ENCODE assay signal across 8 mouse cellular contexts in genomic region chr13:21275021-21275814, GRCm38 (mm10). TPM values are rescaled to one million over a fixed set of nuclear protein-coding genes. Genes with fewer than 3 reads are reported as not detected.
DNase-seq lines count a peak whose midpoint lies in the region; ATAC-seq and TF ChIP-seq lines count a peak whose summit lies in the region.

No protein-coding gene starts in this region.

- peaks cover 0 to 10% of the 10 kb centered on the region in 2 experiments; a peak in 2 of 4 replicates for H3K36me3 ChIP-seq in MEL (ENCODE audit: control insufficient read depth in 1 of 2, insufficient read depth in 2 of 2, low read length in 2 of 2)
- H3K36me3 ChIP-seq in hindbrain, embryonic 10.5 days: no peaks in the 10 kb centered on the region
- H3K36me3 ChIP-seq in limb, embryonic 15.5 days: no peaks in the 10 kb centered on the region
- H3K36me3 ChIP-seq in neural tube, embryonic 14.5 days (ENCODE audit: control insufficient read depth, insufficient read depth, low read length): no peaks in the 10 kb centered on the region

- no peak for TF ChIP-seq POLR2A in MEL (IDR thresholded peaks at IDR 0.05; ENCODE audit: control insufficient read depth in 1 of 2, insufficient read depth in 1 of 2, low read depth in 1 of 2, low read length in 2 of 2, poor library complexity in 1 of 2)

- no peak for DNase-seq in gastrocnemius, adult 2 months
- no peak for DNase-seq in gastrocnemius, postnatal 25 days
- DNase-seq in MEL (ENCODE audit: low read depth, low spot score): peak; percentile 70
- DNase-seq in embryo, embryonic 9.5 days (ENCODE audit: extremely low spot score): peak; percentile 79
- peak; percentile 54 for DNase-seq in hindbrain, embryonic 10.5 days (ENCODE audit: low spot score)
- DNase-seq in urinary bladder, postnatal 10 days (ENCODE audit: low spot score): no peak

- peak; percentile 22; the same call in 1 of the 2 replicates for TF ChIP-seq CTCF in gastrocnemius, adult 2 months (IDR thresholded peaks at IDR 0.05)
- peak; percentile 13 to 47 (median 19); a peak in 3 of 6 replicates for TF ChIP-seq CTCF in MEL (IDR thresholded peaks at IDR 0.05 in 2 of 3, conservative IDR thresholded peaks at IDR 0.05 in 1 of 3; ENCODE audit: control insufficient read depth in 1 of 3, insufficient read depth in 1 of 3, low read depth in 2 of 3, low read length in 3 of 3, poor library complexity in 1 of 3, severe bottlenecking in 1 of 3)

- H3K27ac ChIP-seq in gastrocnemius, adult 2 months: no peak overlapping the region
- H3K27ac ChIP-seq in MEL (ENCODE audit: control insufficient read depth, low read depth, low read length): no peak overlapping the region
- peak overlapping the region; percentile 78 for H3K27ac ChIP-seq in hindbrain, embryonic 10.5 days
- H3K27ac ChIP-seq in limb, embryonic 15.5 days: no peak overlapping the region
- H3K27ac ChIP-seq in neural tube, embryonic 14.5 days (ENCODE audit: low read depth, low read length): peak overlapping the region; percentile 12; the same call in 1 of the 2 replicates

- H3K4me3 ChIP-seq in gastrocnemius, adult 2 months: peak overlapping the region; percentile 78
- H3K4me3 ChIP-seq in MEL (ENCODE audit: control insufficient read depth in 1 of 2, insufficient read depth in 1 of 2, low read depth in 2 of 2, low read length in 2 of 2): peak overlapping the region; percentile 54 to 99
- H3K4me3 ChIP-seq in hindbrain, embryonic 10.5 days: peak overlapping the region; percentile 67
- peak overlapping the region; percentile 54 for H3K4me3 ChIP-seq in limb, embryonic 15.5 days
- H3K4me3 ChIP-seq in neural tube, embryonic 14.5 days (ENCODE audit: low read depth, low read length): peak overlapping the region; percentile 59

- H3K4me2 ChIP-seq in limb, embryonic 15.5 days: peak overlapping the region; percentile 67
- peak overlapping the region; percentile 61 for H3K4me2 ChIP-seq in neural tube, embryonic 14.5 days (ENCODE audit: low read depth, low read length)

- H3K27me3 ChIP-seq in MEL (ENCODE audit: control insufficient read depth in 1 of 2, insufficient read depth in 2 of 2, low read length in 2 of 2): no peaks in the 10 kb centered on the region
- H3K27me3 ChIP-seq in hindbrain, embryonic 10.5 days (ENCODE audit: insufficient read depth, poor library complexity, severe bottlenecking): peaks cover 11% of the 10 kb centered on the region
- H3K27me3 ChIP-seq in limb, embryonic 15.5 days: peaks cover 5% of the 10 kb centered on the region; the same call in 1 of the 2 replicates
- peaks cover 3% of the 10 kb centered on the region; the same call in 1 of the 2 replicates for H3K27me3 ChIP-seq in neural tube, embryonic 14.5 days (ENCODE audit: control insufficient read depth, insufficient read depth, low read length)

- H3K79me2 ChIP-seq in MEL (ENCODE audit: control insufficient read depth, insufficient read depth, low read length, poor library complexity): peaks cover 1% of the 10 kb centered on the region; the same call in 1 of the 2 replicates

- H3K9ac ChIP-seq in MEL (ENCODE audit: control insufficient read depth, low read depth, low read length, poor library complexity, severe bottlenecking): peak overlapping the region; percentile 78
- H3K9ac ChIP-seq in limb, embryonic 15.5 days: peak overlapping the region; percentile 8; the same call in 1 of the 2 replicates
- peak overlapping the region; percentile 52 for H3K9ac ChIP-seq in neural tube, embryonic 14.5 days (replicated peaks; ENCODE audit: low read depth, low read length)

- intact Hi-C loops in gastrocnemius, adult 2 months (cut with DNase I): loop anchor here (2.0 to 5.0 kb wide), 4 partner anchors 43 to 116 kb away; no protein-coding TSS in a partner anchor

- 0 out of 2 replicates have a peak, but pooled peaks have one; percentile 53 for ATAC-seq in limb, embryonic 15.5 days (ENCODE audit: insufficient number of reproducible peaks, low FRiP score, low TSS enrichment, low read depth)
- peak; percentile 65 for ATAC-seq in neural tube, embryonic 14.5 days (ENCODE audit: low read depth)

- no peak for TF ChIP-seq EP300 in MEL (IDR thresholded peaks at IDR 0.05; ENCODE audit: low read depth in 1 of 2, low read length in 2 of 2)

- H3K4me1 ChIP-seq in MEL (ENCODE audit: control insufficient read depth in 1 of 2, insufficient read depth in 2 of 2, low read length in 2 of 2): peaks cover 0 to 5% of the 10 kb centered on the region in 2 experiments; a peak in 2 of 4 replicates
- H3K4me1 ChIP-seq in hindbrain, embryonic 10.5 days (replicated peaks): peaks cover 22% of the 10 kb centered on the region
- H3K4me1 ChIP-seq in limb, embryonic 15.5 days: 0 out of 2 replicates have a peak, but pooled peaks cover 3% of the 10 kb centered on the region
- peaks cover 3% of the 10 kb centered on the region; the same call in 1 of the 2 replicates for H3K4me1 ChIP-seq in neural tube, embryonic 14.5 days (ENCODE audit: control insufficient read depth, insufficient read depth, low read length)

- peak; percentile 56 for TF ChIP-seq RAD21 in MEL (IDR thresholded peaks at IDR 0.05; ENCODE audit: low read depth, low read length)

- under 1% methylated on average over 29 of the region's 29 CpGs for WGBS in hindbrain, embryonic 10.5 days
- under 1% methylated on average over 29 of the region's 29 CpGs for WGBS in limb, embryonic 15.5 days
- whole genome bisulfite sequencing in neural tube, embryonic 14.5 days: under 1% methylated on average over 29 of the region's 29 CpGs

- no peaks in the 10 kb centered on the region for H3K9me3 ChIP-seq in MEL (replicated peaks; ENCODE audit: insufficient read depth, low read length)
- no peaks in the 10 kb centered on the region for H3K9me3 ChIP-seq in hindbrain, embryonic 10.5 days
- H3K9me3 ChIP-seq in limb, embryonic 15.5 days: no peaks in the 10 kb centered on the region
- H3K9me3 ChIP-seq in neural tube, embryonic 14.5 days (ENCODE audit: control insufficient read depth, low read length): no peaks in the 10 kb centered on the region

TF ChIP-seq in MEL, 35 proteins besides CTCF, POLR2A, EP300 and RAD21:
- peak; percentile 35; the same call in 1 of the 2 replicates for TF ChIP-seq SMC3 (IDR thresholded peaks at IDR 0.05; ENCODE audit: low read depth, low read length)
- TF ChIP-seq MEF2A (IDR thresholded peaks at IDR 0.05; ENCODE audit: extremely low read depth, insufficient replicate concordance, low read depth, low read length, poor library complexity, severe bottlenecking): no peak
- peak; percentile 30; the same call in 1 of the 2 replicates for TF ChIP-seq SIN3A (IDR thresholded peaks at IDR 0.05; ENCODE audit: low read length)

RNA-seq across cellular contexts. Expression of gene Gpx5, which starts 17.3 kb away (rescaled TPM):
- not detected for total RNA-seq in gastrocnemius, adult 2 months (2021)
- not detected for total RNA-seq in gastrocnemius, postnatal 25 days (2021)
- total RNA-seq in MEL (2012; rRNA removed): not detected in 2 replicates
- not detected for polyA plus RNA-seq in MEL (2012; ENCODE audit: insufficient read depth in 1 of 2, insufficient read length in 2 of 2, low read depth in 1 of 2, low replicate concordance in 2 of 2, missing spikeins in 1 of 2)
- not detected in 2 replicates for polyA plus RNA-seq in hindbrain, embryonic 10.5 days (2016; fragmentation: Nextera tagmentation; extraction: Ambion mirVana)
- polyA plus RNA-seq in limb, embryonic 15.5 days (2015; fragmentation: Nextera tagmentation; extraction: Ambion mirVana): not detected in 2 replicates
- not detected in 2 replicates for polyA plus RNA-seq in neural tube, embryonic 14.5 days (2014; fragmentation: Nextera tagmentation; extraction: Ambion mirVana)

RNA-seq across cellular contexts. Expression of gene Gpx6, which starts 36.7 kb away (rescaled TPM):
- not detected for total RNA-seq in gastrocnemius, adult 2 months (2021)
- total RNA-seq in gastrocnemius, postnatal 25 days (2021): not detected
- not detected in 2 replicates for total RNA-seq in MEL (2012; rRNA removed)
- polyA plus RNA-seq in MEL (2012; ENCODE audit: insufficient read depth in 1 of 2, insufficient read length in 2 of 2, low read depth in 1 of 2, low replicate concordance in 2 of 2, missing spikeins in 1 of 2): not detected
- polyA plus RNA-seq in hindbrain, embryonic 10.5 days (2016; fragmentation: Nextera tagmentation; extraction: Ambion mirVana): 0.12 TPM in 1 of 2 replicates, not detected in the other
- polyA plus RNA-seq in limb, embryonic 15.5 days (2015; fragmentation: Nextera tagmentation; extraction: Ambion mirVana): 0.23 TPM in 1 of 2 replicates, not detected in the other
- polyA plus RNA-seq in neural tube, embryonic 14.5 days (2014; fragmentation: Nextera tagmentation; extraction: Ambion mirVana): 0.35 TPM in 1 of 2 replicates, not detected in the other

Comparison
In these comparisons a context has a peak if more than half of its experiments do, and no peak if none do; other contexts are left out.
1. DNase-seq: peak in MEL (single experiment), embryo, embryonic 9.5 days (single experiment) and hindbrain, embryonic 10.5 days (single experiment); none in gastrocnemius, adult 2 months (single experiment), gastrocnemius, postnatal 25 days (single experiment) and urinary bladder, postnatal 10 days (single experiment).
2. H3K27ac ChIP-seq: peak in hindbrain, embryonic 10.5 days (single experiment) and neural tube, embryonic 14.5 days (single experiment); none in gastrocnemius, adult 2 months (single experiment), MEL (single experiment) and limb, embryonic 15.5 days (single experiment).
3. H3K9ac ChIP-seq: peak in every context shown above with its lines; median percentile 78 in MEL; 52 in neural tube, embryonic 14.5 days; 8 in limb, embryonic 15.5 days.
4. Peak in every context shown above with its lines, with median percentiles within 50 percentile points of each other: H3K4me3 ChIP-seq.